Mouse (Mus musculus): Measurements from ENCODE around the gene Klhdc1.

Gene Klhdc1

GRCm38 (mm10) chr12:69229251-69229650 is 11.7 kb upstream of the Klhdc1 start:
- DNase-seq: no peak

DNA sequence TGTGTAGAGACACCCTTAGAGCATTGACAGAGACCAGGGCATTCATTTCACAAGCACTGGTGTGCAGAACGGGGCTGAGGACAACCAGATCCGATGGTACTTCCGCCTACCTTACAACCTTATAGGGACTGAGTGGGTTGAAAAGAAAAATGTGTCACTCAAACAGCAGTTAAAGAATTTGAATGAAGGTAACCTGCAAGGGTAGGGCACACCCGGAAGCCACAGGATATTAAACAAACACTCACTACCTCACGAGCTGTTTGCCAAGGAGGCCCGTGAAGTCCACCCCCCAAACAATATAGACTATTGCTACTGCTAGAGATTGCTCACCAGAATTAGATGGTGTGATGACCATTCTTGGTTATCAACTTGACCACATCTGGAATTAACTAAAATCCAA is 5.2 kb upstream of the Klhdc1 start:
- DNase-seq: no peak

GRCm38 (mm10) chr12:69238284-69238683 is 2.7 kb upstream of the Klhdc1 start:
- DNase-seq: peak; percentile 20

DNA sequence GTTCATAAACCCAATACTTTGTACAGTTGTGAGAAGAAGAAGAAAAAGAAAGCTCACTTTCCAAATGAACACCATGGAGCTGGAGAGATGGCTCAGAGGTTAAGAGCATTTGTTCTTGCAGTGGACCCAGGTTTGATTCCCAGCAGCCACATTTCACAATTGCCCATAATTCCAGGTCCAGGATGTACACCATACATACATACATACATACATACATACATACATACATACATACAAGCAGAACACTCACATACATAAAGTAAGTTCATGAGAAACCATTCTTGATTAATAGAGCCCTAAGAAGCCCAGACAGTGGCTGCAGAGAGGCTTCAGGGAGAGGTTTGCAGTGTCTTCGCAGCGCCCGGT is 412 bp downstream of the Klhdc1 start:
- no peak for DNase-seq

DNA sequence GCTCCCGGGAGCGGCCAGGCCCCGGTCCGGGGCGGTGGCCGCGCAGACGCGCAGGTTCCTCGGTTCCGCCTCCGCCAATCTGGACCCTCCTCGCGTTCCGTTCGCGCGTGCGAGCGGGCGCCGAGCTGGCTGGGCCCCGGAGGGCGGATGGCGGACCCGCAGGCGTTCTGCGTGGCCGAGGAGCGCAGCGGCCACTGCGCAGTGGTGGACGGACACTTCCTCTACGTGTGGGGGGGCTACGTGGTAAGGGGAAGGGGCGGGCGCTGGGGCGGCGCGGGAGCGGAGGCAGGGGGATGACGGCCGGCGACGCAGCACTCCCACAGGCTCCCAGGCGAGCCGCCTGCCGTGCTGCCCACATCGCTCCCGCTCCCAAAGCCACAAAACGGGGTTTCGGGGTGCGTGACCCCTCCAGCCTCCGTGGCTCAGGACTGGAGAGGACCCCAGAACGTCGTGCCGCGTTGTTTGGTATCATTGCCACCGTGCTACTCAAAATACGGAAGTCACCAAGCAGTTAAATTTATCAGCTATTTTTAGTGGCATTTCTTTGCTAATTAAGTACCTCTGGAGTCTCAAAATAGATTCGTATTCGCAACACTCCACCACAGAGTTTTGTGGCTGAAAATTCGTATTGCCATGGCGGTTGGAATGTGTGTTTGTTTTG is 925 bp downstream of the Klhdc1 start:
- DNase-seq: peak; percentile 80

DNA sequence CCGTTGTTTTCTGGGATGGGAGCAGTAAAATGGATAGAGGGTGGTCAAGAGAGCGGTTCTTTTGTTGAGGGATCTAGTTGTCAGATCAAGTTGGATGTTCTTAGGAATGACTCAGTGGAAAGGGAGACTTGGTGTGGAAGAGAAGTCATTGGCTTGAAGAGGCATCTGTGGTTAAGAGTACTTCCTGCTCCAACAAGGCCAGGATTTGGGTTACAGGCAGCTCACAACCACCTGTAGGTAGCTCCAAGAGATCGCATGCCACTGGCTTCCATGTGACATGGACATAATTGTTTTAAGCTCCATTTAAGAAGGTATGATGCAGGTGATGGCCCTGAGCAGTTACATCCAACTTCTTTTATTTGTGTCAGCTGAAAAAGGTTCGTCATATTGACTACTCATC is 8.8 kb downstream of the Klhdc1 start:
- no peak for DNase-seq

- DNase-seq: no peak
These were observed 9.8 kb downstream of the Klhdc1 start for GRCm38 (mm10) chr12:69250756-69251155.

- no peak for DNase-seq
These were observed 12.8 kb downstream of the Klhdc1 start for GRCm38 (mm10) chr12:69253806-69254205.

GRCm38 (mm10) chr12:69257836-69258235 is 16.9 kb downstream of the Klhdc1 start:
- DNase-seq: no peak

GRCm38 (mm10) chr12:69262251-69262650 is 21.3 kb downstream of the Klhdc1 start:
- DNase-seq: no peak

DNA sequence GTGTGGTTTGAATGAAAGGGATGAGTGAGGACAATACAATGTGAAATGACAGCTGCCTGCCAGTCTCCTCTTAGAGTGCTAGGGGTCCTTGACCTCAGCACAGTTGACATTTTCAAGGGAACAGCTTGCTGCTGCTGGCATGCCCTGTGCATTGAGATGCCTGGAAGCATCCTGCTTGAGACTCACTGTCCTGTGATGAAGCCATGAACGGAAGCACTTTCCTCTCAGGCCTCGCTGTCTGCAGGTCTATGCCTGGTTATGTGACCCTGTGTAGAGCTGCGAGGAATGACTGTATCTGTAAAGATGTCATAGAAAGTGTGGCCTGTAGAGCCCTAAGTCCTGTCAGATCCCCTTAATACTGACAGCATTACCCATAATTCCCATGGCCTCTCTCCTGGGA is 24.1 kb downstream of the Klhdc1 start:
- no peak for DNase-seq

- DNase-seq: no peak
These were observed 27.1 kb downstream of the Klhdc1 start for GRCm38 (mm10) chr12:69267956-69268632.

- DNase-seq: no peak
These were observed 28.0 kb downstream of the Klhdc1 start for GRCm38 (mm10) chr12:69268956-69269355.

- no peak for DNase-seq
These were observed 39.0 kb downstream of the Klhdc1 start for GRCm38 (mm10) chr12:69279931-69280469.

- no peak for DNase-seq
These were observed 39.9 kb downstream of the Klhdc1 start for GRCm38 (mm10) chr12:69280915-69281314.

DNA sequence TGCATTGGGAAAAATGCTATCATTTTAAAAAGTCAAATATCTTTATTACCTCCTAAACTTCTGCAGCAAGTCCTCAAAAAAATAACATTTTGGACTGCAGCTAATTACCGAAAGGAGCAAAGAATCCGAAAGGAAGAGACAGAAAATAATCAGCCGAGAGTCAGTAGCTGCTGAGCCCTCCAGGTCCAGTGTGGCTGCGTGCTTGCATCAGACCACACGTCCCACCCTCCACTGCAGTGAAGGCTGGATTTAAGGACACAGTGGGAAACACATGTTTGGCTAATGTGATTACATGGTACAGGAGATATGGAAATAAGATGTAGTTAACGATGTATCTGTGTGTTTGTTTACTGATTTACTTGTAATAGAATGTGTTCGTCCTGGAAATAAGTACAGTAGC is 42.2 kb downstream of the Klhdc1 start:
- DNase-seq: no peak

DNA sequence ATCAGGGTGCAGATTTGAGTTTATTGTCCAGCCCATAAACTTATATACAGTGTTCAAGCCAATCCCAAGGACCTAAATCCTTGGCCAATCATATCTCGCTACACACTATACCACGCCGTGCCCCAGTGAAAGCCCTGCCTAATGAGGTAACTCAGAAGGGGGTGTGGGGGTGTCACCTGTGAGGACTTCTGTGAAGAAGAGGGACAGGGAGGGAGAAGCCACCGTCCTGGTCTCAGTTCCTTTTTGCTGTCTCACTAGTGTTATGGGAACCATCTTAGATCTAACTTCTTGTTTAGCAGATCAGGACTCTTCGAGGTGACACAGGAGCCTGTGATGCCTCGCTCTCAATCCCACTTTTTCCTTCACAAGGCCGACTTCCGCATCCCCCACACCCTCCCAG is 46.6 kb downstream of the Klhdc1 start:
- no peak for DNase-seq

GRCm38 (mm10) chr12:69288699-69289098 is 47.7 kb downstream of the Klhdc1 start:
- no peak for DNase-seq

GRCm38 (mm10) chr12:69292401-69292800 is 51.4 kb downstream of the Klhdc1 start:
- no peak for DNase-seq

DNA sequence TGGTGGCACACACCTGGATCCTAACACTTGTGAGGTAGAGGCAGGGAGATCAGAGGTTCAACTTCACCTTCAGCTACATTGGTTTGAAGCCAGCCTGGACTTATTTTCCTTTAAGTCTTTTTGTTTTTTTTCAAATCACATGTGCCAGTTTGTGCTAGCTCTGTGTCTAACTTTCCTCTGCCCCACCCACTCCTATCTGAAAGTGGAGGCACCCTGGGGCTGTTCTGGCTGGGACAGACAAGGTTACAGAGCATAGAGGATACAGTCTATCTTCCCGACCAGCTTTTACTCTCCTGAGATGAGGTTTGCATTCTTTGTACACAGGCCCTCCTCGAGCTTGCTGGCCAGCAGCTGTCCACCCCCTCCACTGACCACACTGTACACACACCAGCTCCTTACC is 52.8 kb downstream of the Klhdc1 start:
- DNase-seq: no peak

- no peak for DNase-seq
These were observed 54.0 kb downstream of the Klhdc1 start for GRCm38 (mm10) chr12:69294936-69295335.

- no peak for DNase-seq
These were observed 54.7 kb downstream of the Klhdc1 start for GRCm38 (mm10) chr12:69295651-69296050.

DNA sequence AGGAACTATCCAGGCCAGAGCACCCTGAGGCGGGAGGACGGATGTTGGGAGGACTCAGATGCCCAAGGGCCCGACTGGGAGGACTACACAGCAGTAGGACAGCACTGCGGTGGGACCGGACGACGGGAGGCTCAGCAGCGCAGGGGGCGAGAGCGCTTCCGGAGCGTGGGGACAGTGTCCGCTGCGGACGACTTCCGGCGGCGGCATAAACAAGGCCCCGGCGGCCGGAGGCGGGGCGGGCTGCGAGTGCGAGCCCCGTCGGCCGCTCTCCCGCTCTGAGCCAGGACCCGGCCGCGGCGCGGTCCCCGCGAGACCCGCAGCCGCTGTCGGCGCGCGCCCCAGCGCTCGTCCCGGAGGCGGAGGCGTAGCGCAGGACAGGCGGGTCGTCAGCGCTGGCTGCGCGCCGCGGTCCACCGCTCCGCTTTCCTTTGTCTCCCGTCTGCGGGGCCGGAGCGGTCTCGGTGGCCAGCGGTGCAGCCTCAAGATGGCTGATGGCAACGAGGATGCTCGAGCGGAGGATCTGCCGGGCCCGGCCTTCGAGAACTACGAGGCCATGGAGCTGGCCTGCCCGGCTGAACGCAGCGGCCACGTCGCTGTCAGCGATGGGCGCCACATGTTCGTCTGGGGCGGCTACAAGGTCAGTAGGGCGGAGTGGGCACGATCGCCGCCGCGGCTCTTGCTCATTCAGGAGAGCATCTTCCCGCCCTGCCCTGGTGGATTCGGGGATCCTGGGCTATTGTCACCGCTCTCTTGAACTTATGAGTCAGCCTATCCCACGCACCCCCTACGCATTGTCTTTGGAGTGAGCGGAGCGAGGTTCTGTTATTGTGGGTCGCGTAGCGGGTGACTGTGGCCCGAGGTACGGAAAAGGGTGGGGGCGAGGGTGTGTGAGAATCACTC is 55.8 kb downstream of the Klhdc1 start, which contains the start of gene Klhdc2:
Gene Klhdc2, plus strand, starts transcription at position 171 of the 900 bp plus-strand sequence.
- peak; percentile 93 for DNase-seq
